Mouse (Mus musculus): ENCODE measurements at regions not wholly inside any gene's neighbourhood (a gene's known extent, or its start where the extent isn't known, plus 50 kb on each side); places are given as distances from the start of the nearest gene placed in this dataset.
"Not testable (repeated sequence)": the region's sequence is repeated elsewhere in the genome, so short reads cannot be mapped to it uniquely, and the experiment has no call there.

DNA sequence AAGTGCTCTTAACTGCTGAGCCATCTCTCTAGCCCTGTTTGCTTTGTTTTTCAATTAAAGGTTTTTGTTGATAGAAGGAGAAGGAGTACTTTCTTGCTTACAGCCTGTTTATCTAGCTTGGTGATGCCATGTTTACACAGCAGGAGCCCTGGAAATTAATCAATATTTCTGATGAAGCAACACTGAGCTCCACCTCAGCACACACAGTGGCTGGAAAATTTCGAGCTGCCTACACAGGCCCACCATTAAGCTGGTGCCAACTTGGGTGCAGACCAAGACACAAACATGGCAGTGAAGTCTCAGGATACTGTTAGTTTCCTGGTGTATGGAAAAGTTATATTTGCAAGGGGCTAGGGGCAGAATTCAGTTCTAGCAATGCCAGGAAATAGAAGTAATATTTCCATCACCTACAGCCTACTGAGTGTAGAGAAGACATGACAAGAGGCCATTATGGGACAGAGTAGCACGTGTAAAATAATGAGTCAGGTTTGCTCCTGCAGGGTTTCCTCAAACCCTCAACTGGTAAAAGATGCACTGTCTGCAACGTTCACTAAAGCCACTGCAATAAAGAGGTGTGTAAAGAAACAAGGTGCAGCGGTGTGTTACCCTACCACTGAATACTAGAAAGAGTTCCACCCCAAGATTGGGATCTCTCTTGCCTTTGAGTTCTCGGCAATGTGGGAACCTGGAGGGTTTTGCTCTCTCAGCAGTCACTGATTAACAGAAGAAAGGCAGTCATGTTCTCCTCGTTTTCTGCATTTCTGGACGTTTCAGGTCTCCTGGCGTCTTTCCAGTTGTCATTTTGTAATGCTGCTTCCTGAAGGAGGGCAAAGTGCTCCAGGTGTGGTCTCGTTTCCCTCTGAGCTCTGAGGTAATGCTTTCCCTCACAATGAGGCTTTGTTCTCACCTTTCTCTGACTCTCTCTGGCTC, 108.8 kb upstream of the Fhl2 start:
- DNase-seq (ENCODE audit: low read depth), result no peak

DNA sequence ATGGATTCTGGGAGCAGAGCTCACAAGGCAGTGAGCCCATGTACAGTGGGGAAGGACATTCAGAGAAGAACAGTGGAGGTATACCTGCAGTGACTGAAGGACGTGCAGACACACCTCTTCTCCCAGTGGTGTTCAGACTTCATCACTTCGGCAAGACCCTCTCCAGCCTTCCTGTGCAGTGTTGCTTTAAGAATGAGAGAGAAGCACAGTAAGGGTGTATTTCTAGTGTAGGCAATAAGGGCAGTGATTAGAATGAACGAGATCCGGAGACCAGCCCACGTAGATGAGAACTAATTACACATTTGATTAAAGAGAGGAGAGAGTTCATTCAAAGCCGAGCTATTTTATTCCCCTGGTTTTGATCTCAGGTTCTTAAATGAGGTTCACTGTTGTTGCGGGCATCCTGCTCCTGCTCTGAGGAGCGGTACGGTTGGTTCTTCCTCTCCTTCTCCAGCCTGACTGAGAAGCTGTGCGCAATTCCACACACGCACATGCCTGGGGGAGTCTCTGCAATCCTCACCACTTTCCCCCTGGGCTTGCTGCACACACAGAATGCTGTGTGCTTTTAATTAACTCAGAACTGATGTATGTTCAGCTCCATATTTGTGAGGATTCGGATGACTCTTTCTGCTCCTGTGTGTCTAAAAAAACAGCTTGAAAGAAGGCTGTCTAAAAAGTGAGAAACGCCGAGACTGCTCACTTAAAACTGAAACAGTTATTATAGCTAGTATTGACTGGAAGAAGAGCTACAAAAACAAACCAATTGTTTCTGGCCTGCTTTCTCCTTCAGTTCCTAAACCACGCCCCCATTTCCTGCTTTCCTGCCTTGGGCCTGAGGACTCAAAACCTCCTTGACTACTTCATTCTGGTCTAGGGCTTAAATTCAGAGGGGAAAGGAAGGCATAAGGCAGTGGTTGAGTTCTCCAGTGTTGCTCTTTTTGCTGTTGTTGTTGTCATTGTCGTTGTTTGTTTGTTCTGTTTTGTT, 114.2 kb upstream of the Fhl2 start:
- DNase-seq (ENCODE audit: low read depth), result no peak

DNA sequence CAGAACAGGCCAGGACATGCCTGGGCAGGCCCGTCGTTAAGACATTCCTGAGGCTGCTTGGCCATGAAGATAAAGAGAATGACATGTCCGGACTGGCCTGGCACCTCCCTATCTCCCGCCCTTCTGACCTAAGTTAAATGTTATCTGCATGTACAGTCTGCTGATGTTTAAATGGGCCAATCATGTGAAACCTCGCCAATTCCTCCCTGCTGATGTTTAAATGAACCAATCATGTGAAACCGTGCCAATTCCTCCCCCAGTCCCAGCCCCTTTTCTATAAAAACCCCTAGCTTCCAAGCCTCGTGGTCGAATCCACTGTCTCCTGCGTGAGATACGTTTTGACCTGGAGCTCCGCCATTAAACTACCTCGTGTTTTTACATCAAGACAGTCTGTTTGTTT, 119.5 kb upstream of the Fhl2 start:
- DNase-seq (ENCODE audit: low read depth), result not testable (repeated sequence)

DNA sequence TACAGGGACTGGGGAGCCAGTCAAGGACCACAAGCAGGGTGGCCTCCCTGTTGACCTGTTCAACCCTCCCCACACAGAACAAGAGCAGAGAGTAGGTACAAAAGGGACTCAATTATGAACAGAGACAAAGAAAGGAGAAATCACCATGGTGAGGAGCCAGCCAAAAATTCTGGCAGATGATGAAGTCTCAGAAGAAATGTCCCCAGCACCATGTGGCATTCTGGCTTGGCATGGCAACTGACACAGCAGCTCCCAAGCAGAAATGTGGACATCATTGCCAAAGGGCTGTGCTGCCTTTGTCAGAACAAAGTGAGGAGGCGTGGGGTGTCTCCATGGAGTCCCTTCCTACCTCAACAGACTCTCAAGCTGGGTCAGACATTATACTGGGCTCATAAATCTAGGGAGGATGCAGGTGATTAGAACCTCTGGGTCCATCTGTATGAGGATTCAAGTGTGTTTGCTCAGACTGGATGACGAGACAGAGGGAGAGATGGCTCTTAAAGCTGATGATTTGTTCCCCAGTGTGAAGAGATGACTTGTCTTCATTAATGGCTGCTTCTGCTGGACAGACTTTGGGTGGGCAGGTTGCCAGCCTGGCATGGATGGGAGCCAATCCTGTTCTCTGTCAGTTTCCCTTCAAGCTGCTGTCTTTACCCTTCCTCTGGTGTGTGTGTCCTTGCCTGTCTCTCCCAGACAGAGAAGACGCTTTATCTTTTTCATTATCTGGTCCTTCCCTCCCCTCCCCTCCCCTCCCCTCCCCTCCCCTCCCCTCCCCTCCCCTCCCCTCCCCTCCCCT, 120.5 kb upstream of the Fhl2 start:
- no peak for DNase-seq (ENCODE audit: low read depth)

DNA sequence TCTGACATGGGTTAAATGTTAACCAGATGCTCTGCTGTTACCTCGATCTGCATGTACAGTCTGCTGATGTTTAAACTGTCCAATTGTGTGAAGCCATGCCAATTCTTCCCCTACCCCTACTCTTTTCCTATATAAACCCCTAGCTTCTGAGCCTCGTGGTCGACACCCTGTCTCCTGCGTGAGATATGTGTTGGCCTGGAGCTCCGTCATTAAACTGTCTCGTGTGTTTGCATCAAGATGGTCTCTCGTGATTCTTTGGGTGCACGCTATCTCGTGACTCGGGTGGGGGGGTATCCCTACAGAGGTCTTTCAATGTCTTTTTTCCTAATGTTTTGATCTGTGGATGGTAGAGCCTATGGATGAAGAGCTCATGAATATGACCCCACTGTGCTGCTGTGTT, 110.9 kb upstream of the Nck2 start:
- DNase-seq (ENCODE audit: low read depth), result not testable (repeated sequence)

DNA sequence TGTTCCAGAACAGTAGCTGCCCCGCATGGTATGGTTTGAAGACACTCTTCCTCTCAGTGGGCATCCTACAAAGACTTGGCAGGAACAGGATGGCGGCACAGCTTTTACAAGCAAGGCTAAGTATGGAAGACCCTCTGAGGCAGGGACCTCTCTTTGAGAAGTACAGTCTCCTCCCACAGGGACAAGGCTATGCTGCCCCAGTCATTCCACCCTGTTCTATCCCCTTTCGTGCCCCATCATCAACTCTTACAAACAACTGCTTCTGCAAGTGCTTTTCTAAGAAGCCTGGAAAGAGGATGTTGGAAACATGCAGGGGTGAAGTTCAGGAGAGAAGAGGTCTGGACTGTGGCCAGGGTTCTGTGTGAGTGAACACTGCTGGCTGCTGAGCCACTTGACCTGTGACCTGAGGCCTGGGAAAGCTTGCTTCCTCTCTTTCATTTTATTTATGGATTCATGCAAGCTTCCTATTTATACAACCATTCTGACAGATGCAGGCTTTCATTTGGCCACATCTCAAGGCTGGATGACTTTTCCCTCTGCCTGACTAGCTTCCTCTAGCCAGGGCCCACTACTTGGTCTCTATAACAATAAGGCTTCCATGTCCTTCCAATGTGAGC, 107.1 kb upstream of the Nck2 start:
- no peak for DNase-seq (ENCODE audit: low read depth)

DNA sequence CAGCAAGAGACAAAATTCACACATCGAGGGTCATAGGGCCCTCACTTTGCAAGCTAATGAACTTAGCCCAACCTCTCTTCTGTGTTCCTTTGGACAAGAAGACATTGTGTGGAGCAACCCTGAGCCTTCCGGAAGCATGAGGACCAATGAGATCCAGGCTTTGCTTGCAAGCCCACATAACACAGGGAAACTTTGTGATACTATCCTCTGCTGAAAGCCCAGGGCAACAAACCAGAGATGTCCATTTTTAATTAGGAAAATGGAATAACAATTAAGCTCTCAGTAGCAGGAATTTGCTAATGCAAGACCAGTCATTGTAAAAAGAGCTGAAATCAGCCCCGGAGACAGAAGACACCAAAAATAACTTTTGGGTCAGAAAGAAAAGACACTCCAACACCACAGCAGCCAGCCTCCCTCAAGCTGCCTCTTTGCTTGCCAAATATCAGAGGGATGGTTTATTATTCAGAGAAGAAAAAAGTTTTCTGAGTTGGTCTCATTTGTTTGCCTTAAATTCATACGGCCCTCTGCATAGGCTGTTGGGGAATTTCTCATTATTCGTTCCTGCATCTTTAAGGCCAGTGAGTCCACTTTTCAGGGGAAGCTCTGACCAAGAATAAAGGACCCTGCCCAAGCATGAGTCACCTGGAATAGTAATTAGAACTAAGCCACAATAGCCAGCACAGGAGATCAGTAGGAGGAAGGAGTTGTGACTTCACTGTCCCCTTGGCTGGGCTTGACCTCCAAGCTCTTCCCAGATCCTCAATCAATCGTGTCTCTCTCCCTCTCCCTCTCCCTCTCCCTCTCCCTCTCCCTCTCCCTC, 106.1 kb upstream of the Nck2 start:
- DNase-seq (ENCODE audit: low read depth), result no peak

DNA sequence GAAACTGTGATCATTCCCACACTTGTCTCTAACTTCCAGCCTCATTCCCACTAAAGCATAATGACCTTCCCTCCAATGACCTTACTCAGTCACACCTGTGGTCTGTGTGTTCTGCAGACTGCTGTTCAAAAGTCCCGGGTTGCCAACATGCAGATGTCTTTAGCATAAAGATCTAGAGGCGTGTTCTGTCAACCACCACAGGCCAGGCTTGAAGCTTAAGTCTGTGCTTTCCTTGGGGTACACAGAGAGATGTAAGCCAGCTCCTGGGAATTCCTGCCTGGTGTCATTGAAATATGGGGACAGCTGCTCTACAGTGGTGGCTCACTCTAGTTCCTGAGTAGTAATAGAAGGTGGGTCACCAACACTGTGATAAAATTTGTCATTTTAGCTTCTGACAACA, 101.5 kb upstream of the Nck2 start:
- no peak for DNase-seq (ENCODE audit: low read depth)

DNA sequence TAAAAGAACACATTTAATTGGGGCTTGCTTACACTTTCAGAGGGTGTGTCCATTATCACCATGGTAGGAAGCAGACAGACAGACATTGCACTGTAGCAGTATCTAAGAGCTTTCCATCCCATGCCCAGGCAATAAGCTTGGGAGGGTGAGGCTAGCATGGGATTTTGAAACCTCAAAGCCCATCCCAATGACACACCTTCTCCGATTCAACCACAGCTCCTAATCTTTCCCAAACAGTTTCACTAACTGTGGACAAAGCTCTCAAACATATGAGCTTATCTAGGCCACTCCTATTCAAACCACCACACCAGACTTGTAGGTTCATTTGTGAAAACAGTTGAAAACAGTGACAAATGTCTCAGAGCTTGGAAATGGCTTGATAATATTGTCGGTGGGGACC, 101.0 kb upstream of the Nck2 start:
- no peak for DNase-seq (ENCODE audit: low read depth)

DNA sequence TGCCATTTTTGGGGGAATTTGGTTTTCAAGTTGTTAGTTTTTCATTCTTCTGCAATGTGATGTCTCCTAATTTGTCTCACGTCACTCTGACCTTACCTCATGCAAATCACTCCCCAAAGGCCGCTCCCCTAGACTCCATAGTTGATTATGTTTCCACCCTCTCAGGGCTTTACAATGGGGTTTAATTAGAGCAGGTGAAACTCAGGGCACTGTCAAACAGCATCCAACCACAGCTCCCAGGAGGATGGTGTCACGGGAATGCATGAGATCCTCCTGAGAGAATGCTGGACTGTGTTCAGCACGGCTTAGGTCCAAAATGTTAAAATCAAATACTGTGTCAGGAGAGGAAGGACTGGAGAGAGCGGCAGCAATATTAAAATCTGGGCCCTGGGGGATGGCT, 100.4 kb upstream of the Nck2 start:
- no peak for DNase-seq (ENCODE audit: low read depth)

DNA sequence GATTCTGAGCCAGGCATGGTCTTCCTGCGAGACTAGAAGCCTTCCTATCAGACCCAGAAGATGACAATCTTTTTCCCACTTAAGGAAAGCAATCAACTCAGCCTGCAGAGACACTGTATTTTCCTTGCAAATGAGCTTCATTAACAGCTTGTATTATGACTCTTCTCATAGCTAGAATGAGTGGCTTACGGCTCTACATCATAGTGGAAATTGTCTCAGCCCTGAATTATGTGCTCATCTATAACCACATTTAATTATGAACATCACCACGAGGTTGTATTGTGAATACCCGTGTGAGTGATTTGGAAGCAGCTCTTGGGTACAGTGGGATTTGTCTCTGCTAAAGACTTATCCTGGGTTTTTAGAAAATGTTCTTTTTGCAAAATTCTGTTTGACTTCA, 97.2 kb upstream of the Nck2 start:
- no peak for DNase-seq (ENCODE audit: low read depth)

DNA sequence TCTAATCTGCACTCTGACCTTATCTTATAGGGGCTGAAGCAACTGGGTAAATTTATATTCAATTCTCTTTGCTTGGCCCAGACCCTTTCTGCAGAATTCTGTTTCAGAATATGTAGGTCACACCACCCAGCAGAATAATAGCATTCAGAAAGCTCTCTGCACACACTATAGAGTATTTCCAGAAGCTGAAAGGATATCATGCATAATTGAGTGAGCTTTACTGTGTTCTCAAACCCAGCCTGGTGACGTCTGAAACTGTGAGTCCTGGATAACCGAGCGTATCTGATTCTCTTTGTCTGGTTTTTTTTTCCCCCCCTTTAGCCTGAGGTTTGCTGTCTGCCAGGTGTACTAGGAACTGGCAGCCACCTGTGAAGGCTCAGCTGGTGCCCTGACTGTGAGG, 94.4 kb upstream of the Nck2 start:
- DNase-seq (ENCODE audit: low read depth), result no peak

DNA sequence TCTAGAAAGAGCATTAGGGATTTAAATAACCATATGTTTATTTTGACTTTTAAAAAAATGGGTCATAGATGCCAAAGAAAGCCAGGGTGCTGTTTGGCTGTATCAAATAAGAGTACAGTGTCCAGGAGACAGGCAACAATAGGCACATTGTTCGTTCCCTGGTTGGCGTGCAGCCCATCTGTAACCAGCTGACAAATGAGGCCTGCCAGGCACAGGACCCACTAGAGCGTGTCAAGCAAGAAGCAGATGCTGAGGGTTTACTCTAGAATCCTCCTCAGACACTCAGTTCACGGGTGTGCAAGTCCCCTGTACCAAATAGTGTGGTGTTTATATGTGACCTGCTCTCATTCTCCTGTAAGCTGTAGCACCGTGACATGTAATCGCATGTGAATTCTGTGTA, 86.2 kb upstream of the Nck2 start:
- no peak for DNase-seq (ENCODE audit: low read depth)

DNA sequence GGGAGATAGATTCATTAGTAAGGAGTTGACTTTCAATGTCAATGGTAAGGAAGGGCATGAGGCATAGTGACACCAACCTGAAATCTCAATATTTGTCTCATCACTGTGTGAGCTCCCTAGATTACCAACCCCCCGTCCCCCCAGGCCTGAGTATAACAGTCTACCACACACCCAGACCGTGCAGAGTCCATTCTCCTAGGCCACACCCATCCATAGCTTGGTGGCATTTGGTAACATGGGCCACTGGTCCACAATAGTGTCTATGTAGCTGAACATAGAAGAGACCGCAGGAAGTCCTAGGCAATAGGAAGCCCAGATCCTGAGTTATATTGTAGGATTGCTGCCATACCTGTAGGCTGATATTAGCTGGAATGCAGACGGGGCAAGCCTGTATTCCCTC, 84.7 kb upstream of the Nck2 start:
- no peak for DNase-seq (ENCODE audit: low read depth)

DNA sequence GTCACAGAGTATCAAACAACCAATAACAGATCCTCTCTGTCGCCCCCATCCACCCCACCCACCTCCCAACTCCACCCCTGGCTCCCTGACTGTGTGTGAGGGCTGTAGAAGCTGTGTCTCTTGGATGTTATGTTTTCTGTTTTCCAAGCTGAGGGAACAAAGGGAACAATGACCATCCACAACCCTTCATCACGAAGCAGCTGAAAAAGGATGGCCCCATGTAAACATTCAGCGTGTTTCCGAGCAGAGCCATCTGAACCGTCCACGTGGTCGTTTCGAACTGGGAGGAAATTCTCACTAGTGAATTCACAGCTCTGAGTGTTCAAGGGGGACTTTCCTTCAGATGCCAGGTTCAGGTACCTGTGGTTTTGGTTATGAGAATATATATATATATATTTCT, 84.1 kb upstream of the Nck2 start:
- DNase-seq (ENCODE audit: low read depth), result no peak

DNA sequence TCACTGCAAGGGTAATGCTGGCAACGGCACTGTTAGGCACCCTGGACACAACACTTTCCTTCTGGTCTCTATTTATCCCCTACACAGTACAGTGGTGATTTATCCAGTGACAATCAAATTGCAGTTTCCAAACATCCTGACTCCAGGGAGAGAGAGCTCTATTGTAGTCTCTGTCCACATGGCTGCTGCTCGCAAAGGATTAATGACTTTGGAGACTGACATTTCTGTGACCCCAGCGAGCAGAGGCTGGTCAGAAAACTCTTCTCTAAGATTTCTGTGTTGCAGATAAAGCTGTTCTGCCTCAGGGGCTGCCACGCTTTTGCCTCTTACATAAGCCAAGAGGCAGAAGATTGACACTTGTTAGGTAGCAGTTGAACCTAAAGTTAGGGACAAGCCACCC, 83.6 kb upstream of the Nck2 start:
- DNase-seq (ENCODE audit: low read depth), result no peak

DNA sequence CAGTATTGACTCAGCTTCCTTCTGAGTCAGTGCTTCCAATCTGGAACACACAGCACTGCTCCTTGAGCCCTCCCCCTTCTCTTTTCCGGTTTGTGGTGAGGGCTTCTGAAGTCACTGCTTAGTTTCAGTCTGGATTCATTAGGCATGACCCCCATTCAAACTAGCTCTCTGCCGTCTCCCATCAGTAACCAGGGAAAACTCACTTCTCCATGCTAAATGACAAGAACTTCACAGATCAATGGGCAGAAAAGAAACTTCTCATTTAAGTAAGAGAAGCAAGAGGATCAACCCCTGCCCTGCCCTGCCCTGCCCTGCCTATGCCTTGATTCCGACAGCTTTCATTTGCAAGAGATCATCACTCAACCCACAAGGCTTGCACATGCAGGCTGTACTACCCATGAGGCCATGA, 82.9 kb upstream of the Nck2 start:
- no peak for DNase-seq (ENCODE audit: low read depth)

DNA sequence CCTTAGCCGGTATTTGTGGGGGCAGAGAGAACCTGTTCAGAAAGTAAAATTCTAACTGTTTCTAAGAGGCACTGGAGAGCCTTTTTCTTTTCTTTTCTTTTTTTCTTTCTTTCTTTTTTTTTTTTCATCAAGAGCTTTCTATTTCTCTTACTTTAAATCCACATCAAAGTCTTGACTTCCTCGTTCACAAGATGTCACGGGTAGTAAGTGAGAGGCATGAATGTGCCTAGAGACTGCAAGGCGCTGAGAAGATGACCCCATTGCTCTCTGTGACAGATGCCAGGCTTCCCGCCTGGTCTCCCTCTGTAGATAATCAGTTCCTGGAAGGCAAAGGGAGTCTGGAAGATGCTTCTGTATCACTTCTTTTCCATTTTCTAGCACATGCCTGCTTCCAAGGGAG, 82.2 kb upstream of the Nck2 start:
- DNase-seq (ENCODE audit: low read depth), result no peak

DNA sequence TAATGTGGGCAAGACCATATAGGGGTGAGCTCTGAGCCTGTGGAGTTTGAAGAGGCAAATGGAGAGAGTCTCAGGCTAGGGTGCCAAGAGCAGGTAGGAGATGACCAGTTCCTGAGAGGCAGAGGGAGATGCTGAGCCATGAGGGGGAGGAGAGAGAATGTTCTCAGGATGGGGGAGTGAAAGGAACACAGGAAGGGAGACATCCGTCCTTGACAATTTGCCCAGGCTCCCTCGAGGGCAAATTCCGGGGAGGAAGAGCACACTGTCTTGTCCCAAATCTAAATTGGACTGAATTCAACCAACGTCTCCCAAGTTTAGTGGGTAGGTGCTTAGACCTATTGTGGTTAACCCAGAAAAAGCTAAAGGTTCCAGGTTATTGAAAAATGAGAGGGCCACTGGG, 81.2 kb upstream of the Nck2 start:
- no peak for DNase-seq (ENCODE audit: low read depth)

DNA sequence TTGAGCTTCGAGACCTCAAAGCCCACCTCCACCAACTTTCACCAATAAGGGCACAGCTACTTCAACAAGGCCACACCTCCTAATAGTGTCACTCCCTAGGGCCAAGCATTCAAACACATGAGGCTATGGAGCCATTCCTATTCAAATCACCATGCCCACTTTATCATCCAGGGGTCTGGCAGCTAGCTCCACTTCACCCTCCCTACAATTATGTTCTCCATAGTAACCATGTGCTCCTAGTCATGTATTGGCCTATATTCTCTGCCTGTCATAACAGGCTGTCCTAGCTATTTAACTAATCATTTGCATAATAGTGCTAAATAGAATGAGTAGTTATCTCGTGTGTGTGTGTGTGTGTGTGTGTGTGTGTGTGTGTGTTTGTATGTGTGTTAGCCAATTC, 77.9 kb upstream of the Nck2 start:
- no peak for DNase-seq (ENCODE audit: low read depth)
